Mouse (Mus musculus): Measurements from ENCODE around the gene Wwc1. TPM values are rescaled to one million over a fixed set of nuclear protein-coding genes. Genes with fewer than 3 reads are reported as not detected.
"Not testable (repeated sequence)": the region's sequence is repeated elsewhere in the genome, so short reads cannot be mapped to it uniquely, and the experiment has no call there.

Wwc1 gene
- total RNA-seq, 4 experiments from 2014 or later = 79.1 to 98.9 (median 90.3) TPM

- DNase-seq (ENCODE audit: low spot score in 2 of 2) = peak; percentile 63 to 66
Measured at GRCm38 (mm10) chr11:35838345-35839338, 141.7 kb downstream of the Wwc1 start.

GRCm38 (mm10) chr11:35837156-35838126 is 142.9 kb downstream of the Wwc1 start:
- no peak for DNase-seq (ENCODE audit: low spot score in 2 of 2)

GRCm38 (mm10) chr11:35834022-35834760 is 146.1 kb downstream of the Wwc1 start, which contains the start of gene Rars:
Rars (minus strand) TSS chr11:35834506.
- DNase-seq (ENCODE audit: low spot score in 2 of 2) = peak; percentile 91 to 94

- DNase-seq (ENCODE audit: low spot score in 2 of 2) = no peak
Measured at GRCm38 (mm10) chr11:35833270-35833669, 147.1 kb downstream of the Wwc1 start.

- DNase-seq (ENCODE audit: low spot score in 2 of 2) = no peak
Measured at GRCm38 (mm10) chr11:35832139-35832538, 148.2 kb downstream of the Wwc1 start.

- no peak for DNase-seq (ENCODE audit: low spot score in 2 of 2)
Measured at GRCm38 (mm10) chr11:35827714-35828113, 152.6 kb downstream of the Wwc1 start.

- DNase-seq (ENCODE audit: low spot score in 2 of 2) = no peak
Measured at GRCm38 (mm10) chr11:35816316-35816715, 164.0 kb downstream of the Wwc1 start.

GRCm38 (mm10) chr11:35811458-35811857 is 168.9 kb downstream of the Wwc1 start:
- no peak for DNase-seq (ENCODE audit: low spot score in 2 of 2)

GRCm38 (mm10) chr11:35801332-35801731 is 179.0 kb downstream of the Wwc1 start:
- DNase-seq (ENCODE audit: low spot score in 2 of 2) = no peak

- DNase-seq (ENCODE audit: low spot score in 2 of 2) = no peak
Measured at GRCm38 (mm10) chr11:35798874-35799273, 181.5 kb downstream of the Wwc1 start, which contains the start of gene Fbll1. Fbll1 (minus strand) TSS chr11:35798884.

GRCm38 (mm10) chr11:35798495-35798820 is 181.9 kb downstream of the Wwc1 start:
- DNase-seq (ENCODE audit: low spot score in 2 of 2) = peak; percentile 69 to 73

- peak; percentile 30 for DNase-seq (ENCODE audit: low spot score in 2 of 2)
Measured at GRCm38 (mm10) chr11:35797751-35798494, 182.4 kb downstream of the Wwc1 start.

- not testable (repeated sequence) for DNase-seq (ENCODE audit: low spot score in 2 of 2)
Measured at GRCm38 (mm10) chr11:35792800-35793199, 187.5 kb downstream of the Wwc1 start.

GRCm38 (mm10) chr11:35788443-35788842 is 191.9 kb downstream of the Wwc1 start:
- no peak for DNase-seq (ENCODE audit: low spot score in 2 of 2)

Other genes starting within 250 kb of the Wwc1 start
- 10 to 100 TPM; 37.2 to 39.6 (median 38.7) TPM for gene Pank3, start 211.0 kb downstream of the Wwc1 start, total RNA-seq (2022)
- 10 to 100 TPM; 37.1 to 42.2 (median 41.1) TPM for gene Fbll1, start 181.6 kb downstream of the Wwc1 start, total RNA-seq (2022)
- 10 to 100 TPM; 44.6 to 56.6 (median 51.4) TPM for gene Rars, start 146.0 kb downstream of the Wwc1 start, total RNA-seq (2022)